12 mouse cellular contexts compared by ENCODE assay signal in the genomic region with DNA sequence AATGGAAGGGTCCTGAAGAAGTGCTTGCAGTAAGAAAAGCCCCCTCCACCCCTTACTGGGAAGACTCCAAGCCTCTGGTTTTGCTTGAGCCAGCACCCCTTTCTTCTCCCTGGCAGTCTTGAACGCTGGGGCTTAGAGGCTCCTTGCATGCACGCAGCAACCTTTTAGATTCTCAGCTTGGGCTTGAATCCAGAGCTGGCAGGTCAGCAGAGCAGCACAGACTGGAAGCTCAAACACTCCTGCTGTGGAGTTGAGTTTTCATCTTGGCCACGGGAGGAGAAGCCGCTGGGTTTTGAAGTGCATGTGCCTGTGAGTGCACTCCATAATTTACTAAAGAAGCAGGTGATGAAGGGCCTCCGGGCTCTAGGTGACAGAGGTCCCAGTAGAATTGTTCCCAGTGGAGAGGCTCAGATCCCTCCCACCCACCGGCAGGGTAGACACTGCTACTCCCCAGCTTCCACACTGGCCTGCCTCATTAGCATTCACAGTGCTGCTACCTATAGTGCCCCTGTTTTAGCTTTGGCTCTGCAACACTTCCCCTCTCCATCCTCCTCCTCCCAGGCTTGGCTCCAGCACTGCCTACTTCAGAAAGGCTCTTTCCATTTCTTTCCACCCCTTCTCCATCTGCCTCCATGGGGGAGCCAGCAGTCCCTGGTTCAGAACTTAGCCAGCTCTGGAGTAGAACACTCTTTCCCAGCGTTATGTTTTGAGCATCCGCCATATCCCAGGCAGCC. TPM values are rescaled to one million over a fixed set of nuclear protein-coding genes. Genes with fewer than 3 reads are reported as not detected.
DNase-seq lines count a peak whose midpoint lies in the region; ATAC-seq lines count a peak whose summit lies in the region.
"Had no signal": no experiment of that assay in that cellular context is flagged by ENCODE, and none has a peak within 500 bp of the region (broad histone marks: within the 10 kb centered on the region; RNA-seq: fewer than 3 reads in every experiment).

No protein-coding gene starts in this region.

- H3K27me3 ChIP-seq in forebrain, embryonic 14.5 days (replicated peaks; ENCODE audit: control insufficient read depth, insufficient read depth, low read length): no peaks in the 10 kb centered on the region
- peaks cover 8% of the 10 kb centered on the region; the same call in 1 of the 2 replicates for H3K27me3 ChIP-seq in forebrain, embryonic 12.5 days
- H3K27me3 ChIP-seq: liver, embryonic 13.5 days had no signal

- no peak overlapping the region for H3K9ac ChIP-seq in forebrain, embryonic 14.5 days (ENCODE audit: low read length)
- H3K9ac ChIP-seq in forebrain, embryonic 12.5 days: no peak overlapping the region
- H3K9ac ChIP-seq: liver, embryonic 13.5 days had no signal

- no peaks in the 10 kb centered on the region for H3K9me3 ChIP-seq in forebrain, embryonic 14.5 days (replicated peaks; ENCODE audit: control insufficient read depth, low read length)
- no peaks in the 10 kb centered on the region for H3K9me3 ChIP-seq in forebrain, embryonic 12.5 days
- H3K9me3 ChIP-seq: liver, embryonic 13.5 days had no signal

- intact Hi-C loops in left cerebral cortex, postnatal 4 days (cut with DNase I): no loop called here

- H3K4me2 ChIP-seq in forebrain, embryonic 14.5 days (ENCODE audit: low read length): no peak overlapping the region
- no peak overlapping the region for H3K4me2 ChIP-seq in forebrain, embryonic 12.5 days
- H3K4me2 ChIP-seq: liver, embryonic 13.5 days had no signal

- 0 out of 2 replicates have a peak, but pooled peaks cover 4% of the 10 kb centered on the region for H3K4me1 ChIP-seq in forebrain, embryonic 14.5 days (ENCODE audit: control insufficient read depth, insufficient read depth, low read length)
- peaks cover 12% of the 10 kb centered on the region; the same call in 1 of the 2 replicates for H3K4me1 ChIP-seq in forebrain, embryonic 12.5 days

- peak overlapping the region; percentile 1; the same call in 1 of the 2 replicates for H3K27ac ChIP-seq in forebrain, embryonic 14.5 days (ENCODE audit: low read depth, low read length)
- H3K27ac ChIP-seq in forebrain, embryonic 12.5 days: no peak overlapping the region
- H3K27ac ChIP-seq: liver, embryonic 13.5 days had no signal

- no peak overlapping the region for H3K4me3 ChIP-seq in forebrain, embryonic 14.5 days (ENCODE audit: low read depth, low read length)
- H3K4me3 ChIP-seq in forebrain, embryonic 12.5 days (replicated peaks): no peak overlapping the region
- H3K4me3 ChIP-seq: liver, embryonic 13.5 days had no signal

- peak; percentile 24 for DNase-seq in forebrain, embryonic 14.5 days (ENCODE audit: low spot score)
- peak; percentile 82 to 88 for DNase-seq in layer of hippocampus, adult 18-20 months (ENCODE audit: low spot score in 2 of 2)
- DNase-seq in layer of hippocampus, adult 9-10 months (ENCODE audit: low spot score): no peak
- DNase-seq in cerebellum, postnatal 25 days: peak; percentile 71 to 77
- peak; percentile 59 for DNase-seq in left cerebral cortex, postnatal 4 days
- DNase-seq in Muller cell, postnatal 12 days (ENCODE audit: inconsistent ontology term): no peak
- no peak for DNase-seq in thymus, postnatal 10 days (ENCODE audit: low spot score in 2 of 2)
- DNase-seq: B cell, adult 2 months; heart, postnatal 14 days; kidney, postnatal 14 days; liver, embryonic 13.5 days had no signal

- peak; percentile 60 for ATAC-seq in forebrain, embryonic 14.5 days
- no peak for ATAC-seq in forebrain, embryonic 12.5 days (ENCODE audit: low FRiP score)

- H3K36me3 ChIP-seq in forebrain, embryonic 14.5 days (ENCODE audit: control insufficient read depth, insufficient read depth, low read length): no peaks in the 10 kb centered on the region
- no peaks in the 10 kb centered on the region for H3K36me3 ChIP-seq in forebrain, embryonic 12.5 days (replicated peaks)
- H3K36me3 ChIP-seq: liver, embryonic 13.5 days had no signal

- WGBS in forebrain, embryonic 14.5 days: 51% methylated on average over 8 of the region's 8 CpGs
- 59% methylated on average over 8 of the region's 8 CpGs for WGBS in forebrain, embryonic 12.5 days

RNA-seq across cellular contexts. Expression of gene Mical2, which starts 15.7 kb away (rescaled TPM):
- 2.6 and 6.2 TPM in 2 replicates for polyA plus RNA-seq in forebrain, embryonic 14.5 days (2014; fragmentation: Nextera tagmentation; extraction: Ambion mirVana)
- polyA plus RNA-seq in forebrain, embryonic 12.5 days (2016; fragmentation: Nextera tagmentation; extraction: Ambion mirVana): 2.3 and 3.4 TPM in 2 replicates
- total RNA-seq in layer of hippocampus, adult 18-20 months (2021): 100 to 1,000 TPM; 611 to 639 TPM
- 100 to 1,000 TPM; 109 to 114 TPM for total RNA-seq in left cerebral cortex, postnatal 4 days (2021)

Comparison
In these comparisons a context has a peak if more than half of its experiments do, and no peak if none do; other contexts are left out.
1. DNase-seq: peak in forebrain, embryonic 14.5 days (single experiment), layer of hippocampus, adult 18-20 months (2 of 2), cerebellum, postnatal 25 days (2 of 2) and left cerebral cortex, postnatal 4 days (single experiment); none in layer of hippocampus, adult 9-10 months (single experiment), Muller cell, postnatal 12 days (single experiment) and thymus, postnatal 10 days (0 of 2).
2. RNA of gene Mical2, which starts 15.7 kb away (total RNA-seq): 611 to 639 TPM in layer of hippocampus, adult 18-20 months; 109 to 114 TPM in left cerebral cortex, postnatal 4 days; every median in the first group is over 4 times any median in the second.